Mouse (Mus musculus): ENCODE measurements at regions not wholly inside any gene's neighbourhood (a gene's known extent, or its start where the extent isn't known, plus 50 kb on each side); places are given as distances from the start of the nearest gene placed in this dataset.

DNA sequence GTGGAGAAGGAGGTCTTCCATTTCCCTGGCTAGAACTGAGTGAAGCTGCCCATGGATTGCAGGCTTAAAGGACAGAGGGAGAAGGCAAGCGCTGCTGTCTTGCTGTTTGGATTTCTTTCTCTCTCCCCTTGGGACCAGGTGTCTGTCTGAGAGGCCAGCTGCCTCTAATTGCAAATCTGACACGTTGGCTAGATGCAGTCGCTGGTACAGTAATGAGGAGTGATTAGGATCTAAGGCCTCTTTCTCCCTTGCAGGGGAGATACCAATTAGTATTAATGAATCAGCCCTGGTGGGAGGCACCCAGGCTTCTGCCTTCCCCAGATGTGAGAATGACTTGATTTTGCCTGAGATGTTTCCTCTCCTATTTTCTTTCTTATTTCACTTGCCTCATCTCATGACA, 100.1 kb upstream of the Lyplal1 start:
- TF ChIP-seq CTCF (IDR thresholded peaks at IDR 0.05; ENCODE audit: low read depth) (no peak), EP300 (optimal IDR thresholded peaks at IDR 0.05) (no peak)
